Mouse (Mus musculus): ENCODE results near the gene Spata13.

Gene Spata13

GRCm38 (mm10) chr14:60676625-60677314 lies 43.0 kb downstream of the Spata13 start:
- no peak for DNase-seq (ENCODE audit: low spot score)

DNA sequence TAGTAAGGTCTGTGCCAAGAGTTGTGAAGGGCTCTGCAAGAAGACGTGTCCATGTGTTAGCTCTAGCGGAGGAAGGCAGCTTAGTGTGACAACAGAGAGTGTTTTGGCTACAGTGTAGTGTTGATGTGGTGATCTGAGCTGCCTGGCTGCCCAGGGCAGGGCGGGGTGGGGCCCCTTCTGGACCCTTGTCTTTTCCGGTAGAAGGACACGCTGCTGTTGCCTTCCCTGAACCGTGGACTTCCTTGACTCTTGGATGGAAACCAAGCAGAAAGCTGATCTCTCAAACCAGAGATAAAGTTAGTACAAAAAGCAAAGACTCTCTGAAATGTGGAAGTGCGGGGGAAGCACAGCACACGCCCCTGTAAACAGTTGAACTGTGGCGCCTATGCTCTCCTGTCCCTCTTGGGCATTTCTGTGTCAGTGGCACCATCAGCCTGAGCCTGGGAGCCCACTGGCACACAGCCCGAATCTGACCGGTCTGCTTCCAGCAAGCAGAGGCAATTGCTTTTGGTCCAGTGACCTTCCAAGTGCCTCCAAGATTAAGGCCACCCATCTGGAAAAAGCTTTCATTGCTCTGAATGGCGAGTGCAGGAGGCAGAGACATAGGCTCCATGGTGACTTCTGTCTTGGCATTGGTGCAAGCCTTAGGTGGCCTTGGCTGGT lies 48.7 kb downstream of the Spata13 start:
- DNase-seq (ENCODE audit: low spot score) = peak; percentile 65

- DNase-seq (ENCODE audit: low spot score) = no peak
Measured at GRCm38 (mm10) chr14:60683989-60684388, 50.2 kb downstream of the Spata13 start.

DNA sequence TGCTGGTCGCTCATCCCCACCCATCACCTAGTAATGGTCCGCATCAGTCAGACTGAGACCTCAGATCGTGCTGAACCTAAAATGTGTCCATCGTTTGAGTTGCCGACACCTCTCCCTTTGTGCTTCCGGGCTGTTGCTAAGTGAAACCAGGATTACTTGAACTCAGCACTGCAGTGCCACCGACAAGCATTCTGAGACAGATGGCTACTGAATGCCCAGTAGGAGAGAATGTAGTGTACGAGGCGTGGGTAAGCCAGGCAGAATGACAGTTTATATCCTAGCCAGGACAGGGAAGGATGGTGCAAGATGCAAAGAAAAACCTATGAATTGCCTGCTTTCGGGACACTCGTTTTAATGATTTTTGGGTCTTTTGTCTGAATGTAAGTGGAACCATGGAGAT lies 52.9 kb downstream of the Spata13 start:
- DNase-seq (ENCODE audit: low spot score) = no peak

DNA sequence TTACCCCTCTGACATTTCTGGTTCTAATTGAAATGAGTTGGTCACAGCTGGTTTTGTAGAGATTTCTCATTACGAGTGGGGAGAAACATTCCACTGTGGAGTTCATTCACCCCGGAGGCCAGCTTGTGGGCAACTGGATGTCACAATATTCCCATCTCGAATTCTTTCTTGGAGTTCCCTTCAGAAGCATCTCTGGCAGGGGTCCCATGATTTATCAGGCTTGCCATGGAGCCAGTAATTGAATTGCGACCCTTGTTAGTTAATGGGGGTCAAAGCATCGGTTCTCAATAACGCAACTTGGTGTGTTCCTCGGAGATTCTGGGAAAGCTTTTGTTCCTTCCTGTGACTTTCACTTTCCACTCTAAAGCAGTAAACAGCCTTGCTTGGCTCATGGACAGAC lies 53.4 kb downstream of the Spata13 start:
- no peak for DNase-seq (ENCODE audit: low spot score)

DNA sequence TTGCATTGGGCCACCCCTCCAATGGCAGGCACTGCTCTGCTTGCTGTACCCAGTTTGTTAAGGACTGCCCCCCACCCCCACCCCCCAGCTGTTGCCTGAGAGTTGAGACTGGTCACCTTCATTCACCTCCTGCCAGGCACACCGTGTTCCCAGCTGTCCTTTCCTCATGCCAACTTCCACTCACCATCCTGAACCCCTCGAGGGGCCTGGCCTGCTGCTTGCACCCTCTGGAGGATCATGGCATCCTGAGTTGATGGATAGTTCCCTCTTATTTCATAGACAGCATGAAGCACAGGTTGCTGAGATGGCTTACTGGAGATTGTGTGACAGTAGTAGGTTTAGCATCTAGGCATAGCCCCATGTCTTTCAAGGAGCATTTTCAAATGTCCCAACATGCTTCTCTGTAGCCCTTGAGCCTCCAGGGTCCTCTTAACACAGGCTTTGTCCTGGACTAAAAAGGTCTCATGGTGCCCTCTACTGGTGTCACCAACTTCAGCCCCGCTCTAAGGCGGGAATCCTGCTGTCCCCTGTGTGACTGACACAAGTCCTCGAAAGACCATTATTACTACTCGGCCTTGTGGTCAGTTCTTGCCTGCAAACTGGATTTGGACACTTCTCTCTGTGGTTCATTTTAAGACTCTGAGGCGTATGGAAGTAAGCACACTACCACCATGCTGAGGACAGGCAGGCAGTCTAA lies 54.9 kb downstream of the Spata13 start:
- DNase-seq (ENCODE audit: low spot score) = peak; percentile 44

DNA sequence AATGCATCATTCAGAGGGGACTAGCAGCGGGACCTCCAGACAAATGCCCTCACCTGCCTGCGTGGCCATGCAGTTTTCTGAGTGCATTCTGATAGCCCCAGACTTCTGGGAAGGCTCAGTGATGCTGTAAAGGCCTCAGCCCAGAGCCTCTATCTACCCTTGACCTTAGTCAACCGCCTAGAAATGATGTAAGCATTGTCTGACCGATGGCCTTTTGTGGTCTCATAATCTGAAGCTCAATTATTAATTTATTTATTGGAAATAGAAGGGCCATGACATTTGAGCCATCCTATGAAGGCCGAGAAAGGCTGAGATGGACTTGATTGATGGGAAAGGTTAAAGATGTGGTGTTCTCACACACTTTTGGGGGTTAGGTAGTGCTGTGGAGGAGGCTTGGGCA lies 56.0 kb downstream of the Spata13 start:
- DNase-seq (ENCODE audit: low spot score) = no peak

- no peak for DNase-seq (ENCODE audit: low spot score)
Measured at GRCm38 (mm10) chr14:60690631-60691030, 56.8 kb downstream of the Spata13 start.

DNA sequence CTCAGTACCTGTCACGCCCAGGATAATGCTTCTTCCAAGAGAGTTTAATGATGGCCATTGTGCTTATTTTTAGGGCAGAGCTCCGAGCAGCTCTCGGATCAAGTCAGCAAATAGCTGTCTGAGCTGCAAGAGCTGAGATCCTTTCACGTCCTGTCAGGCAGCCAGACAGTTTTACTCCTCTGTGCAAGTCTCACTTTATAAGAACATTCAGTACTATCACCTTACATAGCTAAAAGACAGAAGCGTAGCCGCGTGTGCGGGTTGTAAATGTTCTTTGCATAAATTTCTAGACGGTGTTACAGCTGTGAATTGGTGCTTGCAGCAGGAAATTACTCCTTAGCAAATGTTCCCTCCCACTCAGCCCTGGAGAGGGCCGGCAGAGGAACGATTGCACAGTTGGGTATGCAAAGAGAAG lies 59.3 kb downstream of the Spata13 start:
- DNase-seq (ENCODE audit: low spot score) = no peak

- DNase-seq (ENCODE audit: low spot score) = no peak
Measured at GRCm38 (mm10) chr14:60693666-60694065, 59.9 kb downstream of the Spata13 start.

DNA sequence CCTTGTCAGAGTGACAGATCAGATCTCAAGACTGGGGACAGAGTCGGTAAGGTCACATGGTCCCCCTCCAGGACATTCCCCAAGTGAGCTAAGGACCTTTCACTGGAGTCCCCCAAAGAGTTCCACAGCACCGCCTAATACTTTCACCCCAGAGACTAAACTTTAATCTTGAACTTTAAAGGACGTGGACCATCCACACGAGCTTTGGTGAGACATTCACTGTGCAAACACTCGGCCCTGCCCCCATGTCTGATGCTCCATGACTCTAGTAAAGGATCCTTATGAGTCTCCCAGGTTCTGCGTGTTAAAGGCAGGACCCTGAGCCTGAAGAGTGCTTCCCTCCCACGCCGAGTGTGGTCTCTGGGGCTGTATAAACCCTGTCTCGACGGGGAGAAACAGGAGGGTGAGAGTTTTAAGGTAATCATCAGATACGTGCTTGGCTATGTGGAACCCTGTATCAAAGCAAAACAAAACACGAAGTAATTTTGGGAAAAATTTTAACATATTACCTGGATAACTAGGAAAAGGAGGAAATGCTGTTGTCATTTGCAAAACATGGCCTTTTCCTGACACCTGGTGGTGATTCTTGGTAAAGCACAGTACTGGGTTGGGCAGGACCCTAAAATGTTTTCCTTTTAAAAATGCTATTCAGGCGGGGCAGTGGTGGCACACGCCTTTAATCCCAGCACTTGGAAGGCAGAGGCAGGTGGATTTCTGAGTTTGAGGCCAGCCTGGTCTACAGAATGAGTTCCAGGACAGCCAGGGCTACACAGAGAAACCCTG lies 60.6 kb downstream of the Spata13 start:
- DNase-seq (ENCODE audit: low spot score) = peak; percentile 65

DNA sequence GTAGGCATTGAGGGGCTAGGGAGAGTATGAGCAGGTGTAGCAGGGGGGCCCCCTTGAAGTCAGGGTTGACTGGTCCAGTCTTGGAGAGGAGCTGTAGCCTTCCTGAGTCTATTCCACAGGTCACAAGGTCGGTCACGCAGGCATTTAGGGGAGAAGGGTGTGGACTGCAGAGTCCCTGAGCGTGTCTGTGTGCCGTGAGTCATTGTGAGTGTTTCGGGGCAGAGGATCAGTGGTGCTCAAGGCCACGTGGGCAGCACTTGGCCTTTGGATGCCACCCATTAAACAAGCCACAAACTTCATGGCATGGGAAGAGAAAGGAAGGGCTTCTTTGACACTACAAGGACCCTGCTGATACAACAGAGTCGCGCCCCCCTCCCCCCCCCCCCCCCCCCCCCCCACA lies 63.5 kb downstream of the Spata13 start:
- DNase-seq (ENCODE audit: low spot score) = no peak

- no peak for DNase-seq (ENCODE audit: low spot score)
Measured at GRCm38 (mm10) chr14:60698980-60699379, 65.2 kb downstream of the Spata13 start.

- no peak for DNase-seq (ENCODE audit: low spot score)
Measured at GRCm38 (mm10) chr14:60702377-60703140, 68.8 kb downstream of the Spata13 start.

GRCm38 (mm10) chr14:60704510-60704909 lies 70.7 kb downstream of the Spata13 start:
- DNase-seq (ENCODE audit: low spot score) = no peak

GRCm38 (mm10) chr14:60704961-60705360 lies 71.2 kb downstream of the Spata13 start:
- peak; percentile 46 for DNase-seq (ENCODE audit: low spot score)

DNA sequence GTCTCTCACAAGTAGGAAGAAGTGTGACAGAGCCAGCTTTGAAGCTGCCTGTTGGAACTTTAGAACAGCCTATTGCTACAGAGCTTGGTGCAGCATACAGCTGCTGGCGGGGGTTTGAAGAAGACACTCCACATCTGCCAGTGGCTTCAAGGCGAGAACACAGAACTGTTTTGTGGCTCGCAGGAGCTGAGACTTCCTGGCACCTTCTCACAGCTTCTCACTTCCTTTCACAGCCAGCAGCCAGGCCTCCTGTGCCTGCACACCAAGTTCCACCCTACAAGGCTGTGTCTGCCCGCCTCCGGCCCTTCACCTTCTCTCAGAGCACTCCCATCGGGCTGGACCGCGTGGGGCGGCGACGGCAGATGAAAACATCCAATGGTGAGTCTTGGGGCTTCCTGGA lies 75.4 kb downstream of the Spata13 start:
- DNase-seq (ENCODE audit: low spot score) = no peak

DNA sequence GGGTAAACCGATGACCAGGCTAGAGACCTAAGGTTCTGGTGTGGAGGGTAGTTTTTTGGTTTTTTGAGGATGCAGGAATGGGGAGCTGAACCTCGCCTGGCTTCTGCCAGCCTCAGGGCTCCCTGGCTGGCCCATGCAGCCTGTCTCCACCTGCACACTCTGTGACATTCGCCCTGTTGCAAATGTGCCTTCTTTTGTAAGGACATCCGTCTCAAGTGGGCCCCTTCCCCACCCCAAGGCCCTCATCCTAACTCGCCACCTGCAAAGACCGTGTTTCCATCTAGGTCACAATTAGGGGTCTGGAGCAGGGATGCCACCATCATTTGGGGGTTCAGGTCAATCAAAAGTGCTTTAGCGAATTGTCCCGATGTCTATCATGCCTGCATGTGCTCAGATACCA lies 75.9 kb downstream of the Spata13 start:
- DNase-seq (ENCODE audit: low spot score) = no peak

GRCm38 (mm10) chr14:60711161-60711560 lies 77.4 kb downstream of the Spata13 start:
- DNase-seq (ENCODE audit: low spot score) = no peak

DNA sequence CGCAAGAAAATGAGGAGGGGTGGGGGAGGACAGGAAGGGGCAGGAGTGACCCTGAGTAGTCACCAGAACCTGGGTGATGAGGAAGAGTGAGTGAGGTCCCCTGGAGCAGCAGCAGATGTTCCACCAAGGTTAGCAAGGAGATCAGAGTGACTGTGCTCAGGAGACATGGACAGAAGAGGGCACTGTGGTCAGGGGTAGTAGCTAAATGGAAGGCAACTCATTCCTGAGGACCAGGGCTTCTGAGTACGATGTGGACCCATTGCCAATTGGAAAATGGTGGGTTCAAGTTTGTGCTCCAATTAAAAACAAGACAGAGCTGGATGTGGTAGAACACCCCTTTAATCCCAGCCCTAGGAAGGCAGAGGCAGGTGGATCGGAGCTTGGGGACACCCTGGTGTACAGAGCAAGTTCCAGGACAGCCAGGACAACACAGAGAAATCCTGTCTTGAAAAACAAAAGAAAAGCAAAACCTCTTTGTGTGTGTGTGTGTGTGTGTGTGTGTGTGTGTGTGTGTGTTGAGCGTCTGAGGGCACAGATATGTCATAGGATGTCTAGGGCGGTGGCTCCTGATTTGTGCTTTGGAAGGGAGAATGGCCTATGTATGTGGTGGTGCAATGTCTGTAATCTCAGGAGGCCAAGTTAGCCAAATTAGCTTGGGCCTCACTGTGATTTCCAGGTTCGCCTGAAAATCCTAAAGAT lies 77.9 kb downstream of the Spata13 start:
- DNase-seq (ENCODE audit: low spot score) = no peak

DNA sequence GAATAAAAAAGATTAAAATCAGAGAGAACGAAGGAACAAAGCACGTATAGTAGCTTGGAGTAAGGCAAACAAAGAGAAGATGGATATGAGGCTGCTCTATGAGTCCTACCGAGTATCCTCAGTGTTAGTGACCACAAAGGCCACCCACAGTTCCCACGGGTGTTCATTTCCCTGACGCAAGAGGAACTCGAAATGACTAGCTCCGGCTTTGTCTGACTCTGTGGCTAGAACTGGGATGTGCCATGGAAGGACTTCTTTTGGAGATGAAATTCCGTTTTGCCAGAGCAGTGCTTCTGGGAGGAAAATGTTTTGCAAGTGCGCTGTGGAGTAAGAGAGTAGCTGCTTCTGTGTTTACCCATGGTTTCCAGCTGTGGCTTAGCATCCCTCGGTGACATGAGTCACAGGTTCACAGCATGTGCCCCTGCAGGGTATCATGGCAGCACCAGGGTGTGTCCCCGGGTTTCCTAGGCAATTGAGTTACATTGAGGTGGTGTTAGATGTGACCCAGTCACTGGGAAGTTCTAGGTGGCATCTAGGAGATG lies 78.6 kb downstream of the Spata13 start:
- DNase-seq (ENCODE audit: low spot score) = no peak

Data from ovary, postnatal 14 days (tissue).